In the genomic region with DNA sequence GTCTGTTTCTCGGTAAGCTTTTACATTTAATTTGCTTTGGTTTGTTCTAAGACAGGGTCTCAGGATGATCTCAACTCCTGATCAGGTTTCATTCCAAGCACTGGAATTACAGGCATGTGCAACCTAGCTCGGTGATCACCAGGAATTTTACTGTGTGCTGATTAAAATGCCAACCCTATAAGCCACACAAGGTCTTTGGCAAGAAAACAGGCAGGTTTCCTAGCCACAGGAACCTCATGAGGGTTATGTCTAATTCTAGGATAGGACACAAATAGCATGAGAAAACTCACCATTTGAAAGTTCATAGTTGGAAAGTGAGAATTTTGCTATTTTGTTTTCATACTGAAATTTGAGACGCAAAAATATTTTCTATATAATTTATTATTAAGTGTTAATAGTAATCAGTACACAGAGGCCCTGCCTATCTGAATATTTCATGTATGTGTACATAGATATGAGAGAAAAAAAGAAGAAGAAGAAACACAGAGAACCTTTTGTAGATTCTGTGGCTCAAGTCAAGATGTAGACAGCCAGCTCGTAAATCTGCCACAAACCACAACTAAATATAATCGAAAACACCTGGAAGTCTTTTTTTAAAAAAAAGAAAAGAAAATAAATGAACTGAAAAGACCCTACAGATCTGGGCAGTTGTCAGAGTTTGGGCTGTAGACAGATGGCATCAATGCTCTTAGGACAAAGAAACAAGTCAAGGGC, we compare ENCODE assay signal across 24 mouse cellular contexts. TPM values are rescaled to one million over a fixed set of nuclear protein-coding genes. Genes with fewer than 3 reads are reported as not detected.
A peak's percentile ranks its signal among the peaks of the same experiment; 100 is the strongest.
DNase-seq lines count a peak whose midpoint lies in the region; ATAC-seq and TF ChIP-seq lines count a peak whose summit lies in the region.
"Had no signal": no experiment of that assay in that cellular context is flagged by ENCODE, and none has a peak within 500 bp of the region (broad histone marks: within the 10 kb centered on the region; RNA-seq: fewer than 3 reads in every experiment).

No protein-coding gene starts in this region.

- peak; percentile 3 for DNase-seq in embryo, embryonic 10.5 days (ENCODE audit: low spot score)
- DNase-seq in embryo, embryonic 9.5 days (ENCODE audit: extremely low spot score), result no peak
- no peak for DNase-seq in limb, embryonic 10.5 days (ENCODE audit: low spot score)
- no peak for DNase-seq in Patski (ENCODE audit: low read depth, low spot score)
- peak; percentile 22 for DNase-seq in mesoderm, embryonic 11.5 days (ENCODE audit: low read depth, low spot score)
- DNase-seq in B cell, adult 2 months, result no peak
- no peak for DNase-seq in gastrocnemius, postnatal 36 days
- DNase-seq: adrenal gland, postnatal 14 days; cerebellum, adult 2 months; cerebellum, postnatal 25 days; gastrocnemius, postnatal 14 days; heart, adult 18-20 months; heart, postnatal 10 days had no signal

- H3K27me3 ChIP-seq in limb, embryonic 13.5 days, result no peaks in the 10 kb centered on the region
- no peaks in the 10 kb centered on the region for H3K27me3 ChIP-seq in limb, embryonic 10.5 days (ENCODE audit: low read depth, poor library complexity, severe bottlenecking)
- H3K27me3 ChIP-seq in Patski, result no peaks in the 10 kb centered on the region
- H3K27me3 ChIP-seq: embryonic facial prominence, embryonic 13.5 days; heart, embryonic 12.5 days; limb, embryonic 15.5 days; neural tube, embryonic 15.5 days had no signal

- CTCF ChIA-PET in Patski (lab: Charles Lee), result interaction anchor here (1.3 to 2.9 kb wide), 2 partner anchors 51 to 57 kb away, joined by 3 to 11 read pairs; no protein-coding TSS in a partner anchor

- ATAC-seq in limb, embryonic 13.5 days (ENCODE audit: low FRiP score, low read depth), result no peak
- peak; percentile 82 for ATAC-seq in Patski
- ATAC-seq: forebrain, embryonic 16.5 days; hindbrain, postnatal 0 days had no signal

- H3K4me3 ChIP-seq in limb, embryonic 13.5 days, result no peak overlapping the region
- no peak overlapping the region for H3K4me3 ChIP-seq in limb, embryonic 10.5 days
- H3K4me3 ChIP-seq: embryonic facial prominence, embryonic 13.5 days; heart, embryonic 12.5 days; limb, embryonic 15.5 days; neural tube, embryonic 15.5 days had no signal

- in situ Hi-C loops in Patski (cut with MboI; ENCODE audit: low pct_unique_long_range_greater_than_20kb), result no loop called here

- POLR2A ChIA-PET in Patski (lab: Charles Lee), result no interaction called here

- H3K27ac ChIP-seq in limb, embryonic 13.5 days, result peak overlapping the region; percentile 39; the same call in 1 of the 2 replicates
- H3K27ac ChIP-seq in limb, embryonic 10.5 days, result no peak overlapping the region
- H3K27ac ChIP-seq: embryonic facial prominence, embryonic 13.5 days; hindbrain, postnatal 0 days; limb, embryonic 15.5 days; liver, embryonic 14.5 days; neural tube, embryonic 15.5 days; stomach, postnatal 0 days had no signal

- no peak overlapping the region for H3K9ac ChIP-seq in limb, embryonic 13.5 days
- H3K9ac ChIP-seq: embryonic facial prominence, embryonic 13.5 days; heart, embryonic 12.5 days; limb, embryonic 15.5 days; liver, embryonic 14.5 days; neural tube, embryonic 15.5 days had no signal

- H3K4me1 ChIP-seq in limb, embryonic 13.5 days, result peaks cover 12% of the 10 kb centered on the region; the same call in 1 of the 2 replicates
- peaks cover 9% of the 10 kb centered on the region; the same call in 1 of the 2 replicates for H3K4me1 ChIP-seq in limb, embryonic 10.5 days
- H3K4me1 ChIP-seq: limb, embryonic 15.5 days; neural tube, embryonic 15.5 days had no signal

- no peak overlapping the region for H3K4me2 ChIP-seq in limb, embryonic 13.5 days (replicated peaks)
- H3K4me2 ChIP-seq: embryonic facial prominence, embryonic 13.5 days; heart, embryonic 12.5 days; limb, embryonic 15.5 days; midbrain, embryonic 11.5 days; neural tube, embryonic 15.5 days had no signal

- no peaks in the 10 kb centered on the region for H3K36me3 ChIP-seq in limb, embryonic 13.5 days
- H3K36me3 ChIP-seq in limb, embryonic 10.5 days, result no peaks in the 10 kb centered on the region
- H3K36me3 ChIP-seq: embryonic facial prominence, embryonic 13.5 days; heart, embryonic 12.5 days; limb, embryonic 15.5 days; neural tube, embryonic 15.5 days had no signal

- intact Hi-C loops in gastrocnemius, postnatal 36 days (cut with DNase I), result no loop called here

- no peaks in the 10 kb centered on the region for H3K9me3 ChIP-seq in limb, embryonic 13.5 days
- H3K9me3 ChIP-seq in limb, embryonic 10.5 days (replicated peaks), result no peaks in the 10 kb centered on the region
- H3K9me3 ChIP-seq: embryonic facial prominence, embryonic 13.5 days; G1E; heart, embryonic 12.5 days; limb, embryonic 15.5 days; neural tube, embryonic 15.5 days had no signal

- no peak for TF ChIP-seq CTCF in Patski (IDR thresholded peaks at IDR 0.05)

- WGBS in limb, embryonic 13.5 days, result 48% methylated on average over 5 of the region's 5 CpGs
- WGBS in limb, embryonic 10.5 days, result 60% methylated on average over 5 of the region's 5 CpGs

RNA-seq across cellular contexts. Expression of gene Clcn5, which starts 58.6 kb away (rescaled TPM):
- polyA plus RNA-seq in limb, embryonic 13.5 days (2015; fragmentation: Nextera tagmentation; extraction: Ambion mirVana), result 21.1 and 25.2 TPM in 2 replicates
- polyA plus RNA-seq in limb, embryonic 10.5 days (2016; fragmentation: Nextera tagmentation; extraction: Ambion mirVana), result 12.8 and 17.8 TPM in 2 replicates
- 38.1 TPM for polyA plus RNA-seq in Patski (2021)
- total RNA-seq in gastrocnemius, postnatal 36 days (2021), result 1 to 10 TPM; 2.6 to 3.7 TPM

Comparison
In these comparisons a context has a peak if more than half of its experiments do, and no peak if none do; other contexts are left out.
1. DNase-seq: peak in embryo, embryonic 10.5 days (single experiment) and mesoderm, embryonic 11.5 days (single experiment); none in embryo, embryonic 9.5 days (single experiment), limb, embryonic 10.5 days (single experiment), Patski (single experiment), B cell, adult 2 months (0 of 2) and gastrocnemius, postnatal 36 days (0 of 2).